1 mouse cellular context compared by ENCODE assay signal in the genomic region with DNA sequence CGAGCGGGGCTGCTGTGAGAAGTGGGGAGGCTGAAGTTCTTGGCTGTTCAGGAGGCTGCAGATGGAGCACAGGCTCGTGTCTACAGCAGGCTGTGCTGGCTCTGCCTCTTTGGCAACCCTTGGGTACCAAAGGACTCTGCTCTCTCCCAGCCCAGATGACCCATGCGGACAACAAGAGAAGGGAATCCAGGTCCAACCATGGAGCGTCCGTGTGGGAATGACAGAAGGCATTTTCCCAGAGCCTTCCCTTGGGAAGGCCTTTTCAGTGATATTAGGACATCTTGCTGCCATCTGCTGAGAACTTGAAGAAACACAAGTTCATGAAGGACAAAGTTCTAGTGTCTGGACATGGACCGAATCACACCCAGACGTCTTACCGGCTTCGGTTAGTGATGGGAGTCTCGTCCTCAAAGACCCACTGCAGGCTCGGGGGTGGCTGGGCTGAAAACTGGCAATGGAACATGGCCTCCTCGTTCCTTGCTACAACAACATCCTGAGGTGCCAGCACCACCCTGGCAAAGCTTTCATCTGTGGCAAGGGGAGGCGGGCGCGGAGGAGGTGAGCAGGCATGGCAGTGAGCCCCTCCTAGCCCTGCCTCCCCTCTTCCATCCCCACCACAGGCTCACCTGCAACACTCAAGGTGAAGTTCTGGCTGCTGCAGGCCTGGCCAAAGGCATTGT.
TF ChIP-seq lines count a peak whose summit lies in the region.

No protein-coding gene starts in this region.

TF ChIP-seq in MEL, 35 proteins besides CTCF, POLR2A, EP300 and RAD21:
- TF ChIP-seq BHLHE40 (IDR thresholded peaks at IDR 0.05; ENCODE audit: borderline replicate concordance, low read depth, low read length) (no peak), ZKSCAN1 (IDR thresholded peaks at IDR 0.05; ENCODE audit: low read depth, low read length) (no peak), GATA1 (IDR thresholded peaks at IDR 0.05; ENCODE audit: low read depth, low read length) (no peak), ZMIZ1 (IDR thresholded peaks at IDR 0.05; ENCODE audit: low read depth, low read length) (no peak), ELF1 (IDR thresholded peaks at IDR 0.05; ENCODE audit: low read depth, low read length) (no peak), TBP (IDR thresholded peaks at IDR 0.05; ENCODE audit: low read depth, low read length) (no peak), POLR2AphosphoS5 (IDR thresholded peaks at IDR 0.05; ENCODE audit: borderline replicate concordance, low read depth, low read length) (no peak), MEF2A (IDR thresholded peaks at IDR 0.05; ENCODE audit: extremely low read depth, insufficient replicate concordance, low read depth, low read length, poor library complexity, severe bottlenecking) (no peak), E2F4 (IDR thresholded peaks at IDR 0.05; ENCODE audit: borderline replicate concordance, low read depth, low read length) (no peak), NRF1 (IDR thresholded peaks at IDR 0.05; ENCODE audit: insufficient read depth, low read depth, low read length, poor library complexity, severe bottlenecking) (no peak), RCOR1 (IDR thresholded peaks at IDR 0.05; ENCODE audit: low read depth, low read length) (no peak), MYB (IDR thresholded peaks at IDR 0.05; ENCODE audit: low read depth, low read length) (no peak), TCF12 (IDR thresholded peaks at IDR 0.05; ENCODE audit: low read depth, low read length) (no peak), MAX (IDR thresholded peaks at IDR 0.05; ENCODE audit: low read length) (no peak), ZC3H11A (IDR thresholded peaks at IDR 0.05; ENCODE audit: low read depth, low read length) (no peak), SMC3 (IDR thresholded peaks at IDR 0.05; ENCODE audit: low read depth, low read length) (no peak; the same call in 1 of the 2 replicates), NELFE (IDR thresholded peaks at IDR 0.05; ENCODE audit: low read depth, low read length) (no peak), USF1 (IDR thresholded peaks at IDR 0.05; ENCODE audit: low read depth, low read length) (no peak), GABPA (IDR thresholded peaks at IDR 0.05; ENCODE audit: low read depth, low read length) (no peak), HCFC1 (IDR thresholded peaks at IDR 0.05; ENCODE audit: low read depth, low read length) (no peak)
